Mouse (Mus musculus): ENCODE measurements at regions not wholly inside any gene's neighbourhood (a gene's known extent, or its start where the extent isn't known, plus 50 kb on each side); places are given as distances from the start of the nearest gene placed in this dataset.
"Not testable (repeated sequence)": the region's sequence is repeated elsewhere in the genome, so short reads cannot be mapped to it uniquely, and the experiment has no call there.

- DNase-seq = not testable (repeated sequence)
Observed at GRCm38 (mm10) chr3:57970614-57971013, 122.7 kb upstream of the Pfn2 start.

GRCm38 (mm10) chr3:57972469-57973245 is 124.8 kb upstream of the Pfn2 start:
- DNase-seq = no peak

- DNase-seq = no peak
Observed at GRCm38 (mm10) chr3:57973546-57973945, 125.7 kb upstream of the Pfn2 start.

- DNase-seq = no peak
Observed at GRCm38 (mm10) chr3:57975379-57975778, 127.5 kb upstream of the Pfn2 start.

GRCm38 (mm10) chr3:57976640-57977229 is 128.9 kb upstream of the Pfn2 start:
- DNase-seq = no peak

GRCm38 (mm10) chr3:57988175-57988574 is 140.3 kb upstream of the Pfn2 start:
- DNase-seq = no peak

- DNase-seq = no peak
Observed at GRCm38 (mm10) chr3:57990738-57991137, 142.9 kb upstream of the Pfn2 start.

- no peak for DNase-seq
Observed at GRCm38 (mm10) chr3:57998121-57999102, 150.5 kb upstream of the Pfn2 start.

GRCm38 (mm10) chr3:58002792-58003574 is 155.1 kb upstream of the Pfn2 start:
- DNase-seq = peak; percentile 4

- no peak for DNase-seq
Observed at GRCm38 (mm10) chr3:58024750-58025392, 177.0 kb upstream of the Pfn2 start.

- DNase-seq = no peak
Observed at GRCm38 (mm10) chr3:58049618-58050017, 201.7 kb upstream of the Pfn2 start.

- DNase-seq = no peak
Observed at GRCm38 (mm10) chr3:58054726-58055125, 206.8 kb upstream of the Pfn2 start.

- DNase-seq = no peak
Observed at GRCm38 (mm10) chr3:58055181-58055580, 207.3 kb upstream of the Pfn2 start.

- DNase-seq = peak; percentile 11
Observed at GRCm38 (mm10) chr3:58056191-58057063, 208.5 kb upstream of the Pfn2 start.

- no peak for DNase-seq
Observed at GRCm38 (mm10) chr3:58057064-58057396, 209.2 kb upstream of the Pfn2 start.

- DNase-seq = no peak
Observed at GRCm38 (mm10) chr3:58058134-58058533, 210.3 kb upstream of the Pfn2 start.

- DNase-seq = no peak
Observed at GRCm38 (mm10) chr3:58063852-58064549, 216.1 kb upstream of the Pfn2 start.

- DNase-seq = no peak
Observed at GRCm38 (mm10) chr3:58071574-58071973, 223.7 kb upstream of the Pfn2 start.

GRCm38 (mm10) chr3:58072230-58072839 is 224.5 kb upstream of the Pfn2 start:
- no peak for DNase-seq
